Mouse (Mus musculus): ENCODE data around the gene Krt36. TPM values are rescaled to one million over a fixed set of nuclear protein-coding genes. Genes with fewer than 3 reads are reported as not detected.

The Krt36 gene
- total RNA-seq, 1 experiment, result 0.13 TPM

GRCm38 (mm10) chr11:100121466-100121865 is 16.0 kb upstream of the Krt36 start, which contains the start of gene Krt13:
Gene Krt13 (minus strand): TSS chr11:100121566.
- Histone ChIP-seq H3K9me3 (ENCODE audit: control insufficient read depth, insufficient read depth, low read depth, low read length) (no peaks in the 10 kb centered on the region), H3K4me3 (ENCODE audit: insufficient read depth in 1 of 2, low read depth in 1 of 2, low read length in 2 of 2, poor library complexity in 1 of 2, severe bottlenecking in 1 of 2) (no peak within 1 kb of the TSS), H3K9ac (ENCODE audit: insufficient read depth, low read depth, low read length, poor library complexity, severe bottlenecking) (no peak within 1 kb of the TSS), H3K4me1 (ENCODE audit: control insufficient read depth in 2 of 2, insufficient read depth in 2 of 2, low read length in 2 of 2, poor library complexity in 1 of 2) (no peaks in the 10 kb centered on the region), H3K27ac (ENCODE audit: insufficient read depth, low read depth, low read length, poor library complexity, severe bottlenecking) (no peak within 1 kb of the TSS), H3K36me3 (ENCODE audit: control insufficient read depth, insufficient read depth, low read length, poor library complexity, severe bottlenecking) (no peaks in the 10 kb centered on the region)
- DNase-seq (ENCODE audit: low read depth, low spot score), result no peak
- in situ Hi-C loops (cut with MboI; ENCODE audit: low sequenced_read_pairs in 2 of 2, unreplicated experiment in 2 of 2), result no loop called here
- no peak for TF ChIP-seq CHD2 (IDR thresholded peaks at IDR 0.05; ENCODE audit: low read depth, low read length)
- TF ChIP-seq ZC3H11A (IDR thresholded peaks at IDR 0.05; ENCODE audit: borderline replicate concordance, low read depth, low read length), result no peak
- no peak for TF ChIP-seq MAFK (IDR thresholded peaks at IDR 0.05; ENCODE audit: insufficient read depth, low read depth, low read length)
- no peak for TF ChIP-seq ZNF384 (IDR thresholded peaks at IDR 0.05; ENCODE audit: low read depth, low read length)
- TF ChIP-seq HCFC1 (IDR thresholded peaks at IDR 0.05; ENCODE audit: borderline replicate concordance, insufficient read depth, low read length), result no peak

- TF ChIP-seq MAFK (IDR thresholded peaks at IDR 0.05; ENCODE audit: insufficient read depth, low read depth, low read length) (no peak), CHD2 (IDR thresholded peaks at IDR 0.05; ENCODE audit: low read depth, low read length) (no peak), HCFC1 (IDR thresholded peaks at IDR 0.05; ENCODE audit: borderline replicate concordance, insufficient read depth, low read length) (no peak), ZC3H11A (IDR thresholded peaks at IDR 0.05; ENCODE audit: borderline replicate concordance, low read depth, low read length) (no peak), ZNF384 (IDR thresholded peaks at IDR 0.05; ENCODE audit: low read depth, low read length) (no peak)
- in situ Hi-C loops (cut with MboI; ENCODE audit: low sequenced_read_pairs in 2 of 2, unreplicated experiment in 2 of 2), result no loop called here
- no peak overlapping the region for H3K27ac ChIP-seq (ENCODE audit: insufficient read depth, low read depth, low read length, poor library complexity, severe bottlenecking)
- H3K4me3 ChIP-seq (ENCODE audit: insufficient read depth in 1 of 2, low read depth in 1 of 2, low read length in 2 of 2, poor library complexity in 1 of 2, severe bottlenecking in 1 of 2), result no peak overlapping the region
- no peaks in the 10 kb centered on the region for H3K4me1 ChIP-seq (ENCODE audit: control insufficient read depth in 2 of 2, insufficient read depth in 2 of 2, low read length in 2 of 2, poor library complexity in 1 of 2)
- H3K36me3 ChIP-seq (ENCODE audit: control insufficient read depth, insufficient read depth, low read length, poor library complexity, severe bottlenecking), result no peaks in the 10 kb centered on the region
- no peaks in the 10 kb centered on the region for H3K9me3 ChIP-seq (ENCODE audit: control insufficient read depth, insufficient read depth, low read depth, low read length)
- DNase-seq (ENCODE audit: low read depth, low spot score), result no peak
- H3K9ac ChIP-seq (ENCODE audit: insufficient read depth, low read depth, low read length, poor library complexity, severe bottlenecking), result no peak overlapping the region
These were observed 14.9 kb upstream of the Krt36 start for GRCm38 (mm10) chr11:100120331-100120730.

- Histone ChIP-seq H3K27ac (ENCODE audit: insufficient read depth, low read depth, low read length, poor library complexity, severe bottlenecking) (no peak overlapping the region), H3K4me1 (ENCODE audit: control insufficient read depth in 2 of 2, insufficient read depth in 2 of 2, low read length in 2 of 2, poor library complexity in 1 of 2) (no peaks in the 10 kb centered on the region), H3K9me3 (ENCODE audit: control insufficient read depth, insufficient read depth, low read depth, low read length) (no peaks in the 10 kb centered on the region), H3K36me3 (ENCODE audit: control insufficient read depth, insufficient read depth, low read length, poor library complexity, severe bottlenecking) (no peaks in the 10 kb centered on the region), H3K4me3 (ENCODE audit: insufficient read depth in 1 of 2, low read depth in 1 of 2, low read length in 2 of 2, poor library complexity in 1 of 2, severe bottlenecking in 1 of 2) (no peak overlapping the region), H3K9ac (ENCODE audit: insufficient read depth, low read depth, low read length, poor library complexity, severe bottlenecking) (no peak overlapping the region)
- in situ Hi-C loops (cut with MboI; ENCODE audit: low sequenced_read_pairs in 2 of 2, unreplicated experiment in 2 of 2), result no loop called here
- TF ChIP-seq MAFK (IDR thresholded peaks at IDR 0.05; ENCODE audit: insufficient read depth, low read depth, low read length) (no peak), HCFC1 (IDR thresholded peaks at IDR 0.05; ENCODE audit: borderline replicate concordance, insufficient read depth, low read length) (no peak), ZC3H11A (IDR thresholded peaks at IDR 0.05; ENCODE audit: borderline replicate concordance, low read depth, low read length) (no peak)
- DNase-seq (ENCODE audit: low read depth, low spot score), result no peak
These were observed 8.3 kb upstream of the Krt36 start for GRCm38 (mm10) chr11:100113742-100114029.

- H3K4me1 ChIP-seq (ENCODE audit: control insufficient read depth in 2 of 2, insufficient read depth in 2 of 2, low read length in 2 of 2, poor library complexity in 1 of 2), result no peaks in the 10 kb centered on the region
- DNase-seq (ENCODE audit: low read depth, low spot score), result no peak
- H3K9me3 ChIP-seq (ENCODE audit: control insufficient read depth, insufficient read depth, low read depth, low read length), result no peaks in the 10 kb centered on the region
- in situ Hi-C loops (cut with MboI; ENCODE audit: low sequenced_read_pairs in 2 of 2, unreplicated experiment in 2 of 2), result no loop called here
- H3K9ac ChIP-seq (ENCODE audit: insufficient read depth, low read depth, low read length, poor library complexity, severe bottlenecking), result no peak overlapping the region
- no peaks in the 10 kb centered on the region for H3K36me3 ChIP-seq (ENCODE audit: control insufficient read depth, insufficient read depth, low read length, poor library complexity, severe bottlenecking)
- no peak overlapping the region for H3K4me3 ChIP-seq (ENCODE audit: insufficient read depth in 1 of 2, low read depth in 1 of 2, low read length in 2 of 2, poor library complexity in 1 of 2, severe bottlenecking in 1 of 2)
- no peak overlapping the region for H3K27ac ChIP-seq (ENCODE audit: insufficient read depth, low read depth, low read length, poor library complexity, severe bottlenecking)
- TF ChIP-seq MAFK (IDR thresholded peaks at IDR 0.05; ENCODE audit: insufficient read depth, low read depth, low read length) (no peak), ZC3H11A (IDR thresholded peaks at IDR 0.05; ENCODE audit: borderline replicate concordance, low read depth, low read length) (no peak), HCFC1 (IDR thresholded peaks at IDR 0.05; ENCODE audit: borderline replicate concordance, insufficient read depth, low read length) (no peak), CHD2 (IDR thresholded peaks at IDR 0.05; ENCODE audit: low read depth, low read length) (no peak), ZNF384 (IDR thresholded peaks at IDR 0.05; ENCODE audit: low read depth, low read length) (no peak)
These were observed 7.7 kb upstream of the Krt36 start for GRCm38 (mm10) chr11:100112935-100113741.
